ENCODE assay signal across 10 mouse cellular contexts in genomic region chr19:33100031-33100430, GRCm38 (mm10).
DNase-seq lines count a peak whose midpoint lies in the region; ATAC-seq and TF ChIP-seq lines count a peak whose summit lies in the region.
"Had no signal": no experiment of that assay in that cellular context is flagged by ENCODE, and none has a peak within 500 bp of the region (broad histone marks: within the 10 kb centered on the region; RNA-seq: fewer than 3 reads in every experiment).

No protein-coding gene starts in this region.

- no peak for TF ChIP-seq POLR2A in liver, adult 2 months (IDR thresholded peaks at IDR 0.05; ENCODE audit: extremely low read depth, insufficient read depth, low read length)

- H3K4me1 ChIP-seq in liver, adult 2 months (ENCODE audit: control insufficient read depth, insufficient read depth, low read length) = peaks cover 25% of the 10 kb centered on the region
- H3K4me1 ChIP-seq in liver, embryonic 11.5 days (replicated peaks; ENCODE audit: control insufficient read depth, insufficient read depth, low read length) = peaks cover 12% of the 10 kb centered on the region
- H3K4me1 ChIP-seq in intestine, embryonic 16.5 days (ENCODE audit: control insufficient read depth, insufficient read depth, low read length) = peaks cover 7% of the 10 kb centered on the region

- H3K79me2 ChIP-seq in liver, adult 2 months (ENCODE audit: control insufficient read depth, insufficient read depth, low read length) = no peaks in the 10 kb centered on the region

- no peak for TF ChIP-seq CTCF in liver, adult 2 months (IDR thresholded peaks at IDR 0.05; ENCODE audit: low read depth, low read length)

- H3K36me3 ChIP-seq in liver, adult 2 months (ENCODE audit: control insufficient read depth, insufficient read depth, low read length) = no peaks in the 10 kb centered on the region
- H3K36me3 ChIP-seq in liver, embryonic 11.5 days (ENCODE audit: control insufficient read depth, insufficient read depth, low read length) = no peaks in the 10 kb centered on the region
- H3K36me3 ChIP-seq in intestine, embryonic 16.5 days (ENCODE audit: control insufficient read depth, insufficient read depth, low read length) = no peaks in the 10 kb centered on the region
- H3K36me3 ChIP-seq: kidney, embryonic 15.5 days had no signal

- DNase-seq in adrenal gland, postnatal 10 days = peak; percentile 56
- DNase-seq in adrenal gland, postnatal 25 days = no peak
- DNase-seq in liver, adult 2 months (ENCODE audit: extremely low read depth, low read depth, low spot score) = peak; percentile 93
- DNase-seq in liver, embryonic 11.5 days (ENCODE audit: low spot score) = no peak
- peak; percentile 56 for DNase-seq in retina, embryonic 14.5 days (ENCODE audit: low spot score)
- no peak for DNase-seq in cerebellum, adult 11 months
- no peak for DNase-seq in layer of hippocampus, postnatal 36 days
- DNase-seq: cerebellum, postnatal 36 days had no signal

- peak overlapping the region; percentile 57 for H3K27ac ChIP-seq in liver, adult 2 months (replicated peaks; ENCODE audit: insufficient read depth, low read depth, low read length)
- no peak overlapping the region for H3K27ac ChIP-seq in liver, embryonic 11.5 days (ENCODE audit: low read depth, low read length)
- no peak overlapping the region for H3K27ac ChIP-seq in intestine, embryonic 16.5 days (ENCODE audit: low read length)
- H3K27ac ChIP-seq: kidney, embryonic 15.5 days had no signal

- H3K9me3 ChIP-seq in liver, embryonic 11.5 days (ENCODE audit: control insufficient read depth, low read length) = no peaks in the 10 kb centered on the region
- H3K9me3 ChIP-seq in intestine, embryonic 16.5 days (ENCODE audit: control insufficient read depth, low read length) = no peaks in the 10 kb centered on the region
- H3K9me3 ChIP-seq: kidney, embryonic 15.5 days had no signal

- no peak overlapping the region for H3K9ac ChIP-seq in liver, adult 2 months (ENCODE audit: low read depth, low read length)
- H3K9ac ChIP-seq in liver, embryonic 11.5 days (ENCODE audit: low read depth, low read length) = no peak overlapping the region
- no peak overlapping the region for H3K9ac ChIP-seq in intestine, embryonic 16.5 days (ENCODE audit: low read depth, low read length)
- H3K9ac ChIP-seq: kidney, embryonic 15.5 days had no signal

- H3K4me2 ChIP-seq in liver, embryonic 11.5 days = no peak overlapping the region
- H3K4me2 ChIP-seq in intestine, embryonic 16.5 days (ENCODE audit: low read depth, low read length) = no peak overlapping the region
- H3K4me2 ChIP-seq: kidney, embryonic 15.5 days had no signal

- no peak for ATAC-seq in liver, embryonic 11.5 days (replicated peaks; ENCODE audit: low FRiP score)
- ATAC-seq in intestine, embryonic 16.5 days = peak; percentile 58

- H3K4me3 ChIP-seq in liver, adult 2 months (ENCODE audit: insufficient read depth, low read depth, low read length) = no peak overlapping the region
- no peak overlapping the region for H3K4me3 ChIP-seq in liver, embryonic 11.5 days (ENCODE audit: low read depth, low read length)
- H3K4me3 ChIP-seq in intestine, embryonic 16.5 days (ENCODE audit: low read length) = no peak overlapping the region
- H3K4me3 ChIP-seq: kidney, embryonic 15.5 days had no signal

- H3K27me3 ChIP-seq in liver, adult 2 months (ENCODE audit: control insufficient read depth, insufficient read depth, low read length) = no peaks in the 10 kb centered on the region
- no peaks in the 10 kb centered on the region for H3K27me3 ChIP-seq in liver, embryonic 11.5 days (replicated peaks; ENCODE audit: control insufficient read depth, insufficient read depth, low read length)
- H3K27me3 ChIP-seq in intestine, embryonic 16.5 days (replicated peaks; ENCODE audit: control insufficient read depth, insufficient read depth, low read length) = no peaks in the 10 kb centered on the region
- H3K27me3 ChIP-seq: kidney, embryonic 15.5 days had no signal

- 16% methylated on average over 4 of the region's 4 CpGs for WGBS in liver, adult 2 months
- 45% methylated on average over 4 of the region's 4 CpGs for WGBS in liver, embryonic 11.5 days
- 50% methylated on average over 4 of the region's 4 CpGs for WGBS in intestine, embryonic 16.5 days

Comparison
In these comparisons a context has a peak if more than half of its experiments do, and no peak if none do; other contexts are left out.
1. DNase-seq: peak in adrenal gland, postnatal 10 days (single experiment), liver, adult 2 months (single experiment) and retina, embryonic 14.5 days (single experiment); none in adrenal gland, postnatal 25 days (single experiment), liver, embryonic 11.5 days (single experiment), cerebellum, adult 11 months (single experiment) and layer of hippocampus, postnatal 36 days (0 of 2).